Mouse (Mus musculus) hindbrain, embryonic 16.5 days (tissue): ENCODE results near the gene Dzip1l. TPM values are rescaled to one million over a fixed set of nuclear protein-coding genes. Genes with fewer than 3 reads are reported as not detected.

ENCODE experiments used
- ATAC-seq: fragments of 200-750 bp; cut with Nextera tagmentation; 2 replicates; pipeline ENCODE4 v1.8.0; 2017; ENCODE audit warnings: moderate TSS enrichment, moderate library complexity
- H3K27ac ChIP-seq: fragments of 300-500 bp; sonication (generic); 2 replicates; pipeline ENCODE4 v1.5.1; 2014; ENCODE audit warnings: low read depth, mild to moderate bottlenecking, control low read depth, low read length, moderate library complexity
- H3K27me3 ChIP-seq: fragments of 300-500 bp; sonication (generic); replicated peaks from 2 replicates; pipeline ENCODE4 v1.6.1; 2014; ENCODE audit warnings: low read length; ENCODE audit not compliant: control insufficient read depth, insufficient read depth
- H3K36me3 ChIP-seq: fragments of 300-500 bp; sonication (generic); 2 replicates; pipeline ENCODE4 v1.6.1; 2014; ENCODE audit warnings: mild to moderate bottlenecking, low read length, moderate library complexity, mixed read lengths; ENCODE audit not compliant: control insufficient read depth, insufficient read depth
- H3K4me1 ChIP-seq: fragments of 300-500 bp; sonication (generic); 2 replicates; pipeline ENCODE4 v1.6.1; 2014; ENCODE audit warnings: low read depth, low read length; ENCODE audit not compliant: control insufficient read depth, insufficient read depth
- H3K4me2 ChIP-seq: fragments of 300-500 bp; sonication (generic); 2 replicates; pipeline ENCODE4 v1.6.1; 2014; ENCODE audit warnings: mild to moderate bottlenecking, low read length, control low read depth, moderate library complexity
- H3K4me3 ChIP-seq: fragments of 300-500 bp; sonication (generic); 2 replicates; pipeline ENCODE4 v1.5.1; 2014; ENCODE audit warnings: mild to moderate bottlenecking, low read length, control low read depth, moderate library complexity
- H3K9ac ChIP-seq: fragments of 300-500 bp; sonication (generic); 2 replicates; pipeline ENCODE4 v1.6.1; 2014; ENCODE audit warnings: low read depth, mild to moderate bottlenecking, control low read depth, low read length, moderate library complexity
- H3K9me3 ChIP-seq: fragments of 300-500 bp; sonication (generic); 2 replicates; pipeline ENCODE4 v1.6.1; 2014; ENCODE audit warnings: mild to moderate bottlenecking, low read length, moderate library complexity; ENCODE audit not compliant: control insufficient read depth
- WGBS: fragments of 180-500 bp; shearing (Covaris S2); extraction: QIAGEN DNeasy Blood & Tissue Kit; methylation state at CpG from one replicate; pipeline ENCODE4 v1.1.7; 2014; 5-methylcytosine and 5-hydroxymethylcytosine counted together
- polyA plus RNA-seq: library from polyadenylated mRNA; unstranded; fragments of >200 nt; fragmentation: Nextera tagmentation; extraction: Ambion mirVana; gene quantifications from 2 replicates; pipeline ENCODE4 v1.2.1, GENCODE M21; 2015

The Dzip1l gene
- polyA plus RNA-seq, 1 experiment from 2014 or later: 10.2 TPM

DNA sequence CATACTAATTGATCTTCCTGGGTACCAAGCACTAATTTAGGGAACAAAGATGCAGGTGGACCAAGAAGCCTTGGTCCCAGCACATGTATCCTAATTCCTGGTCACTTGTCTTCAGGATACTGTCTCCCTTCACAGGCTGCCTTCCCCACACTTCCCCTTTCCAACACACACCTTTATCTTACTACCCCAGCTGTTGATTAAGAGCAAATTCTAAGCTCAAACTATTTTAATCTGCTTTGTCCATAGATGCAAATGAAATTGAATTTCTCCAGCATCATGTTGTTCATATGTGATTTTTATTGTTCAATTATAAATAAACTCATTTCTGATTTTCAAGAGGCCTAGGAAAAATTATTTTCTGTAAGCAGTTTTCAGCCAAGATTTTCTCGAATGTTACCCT, 7.3 kb upstream of the Dzip1l start:
- ATAC-seq: no peak
- Histone ChIP-seq H3K4me2 (no peak overlapping the region), H3K27me3 (no peaks in the 10 kb centered on the region), H3K27ac (no peak overlapping the region), H3K36me3 (no peaks in the 10 kb centered on the region), H3K4me1 (no peaks in the 10 kb centered on the region), H3K4me3 (no peak overlapping the region), H3K9me3 (no peaks in the 10 kb centered on the region), H3K9ac (no peak overlapping the region)
- 84% methylated on average over 1 of the region's 1 CpGs for WGBS

DNA sequence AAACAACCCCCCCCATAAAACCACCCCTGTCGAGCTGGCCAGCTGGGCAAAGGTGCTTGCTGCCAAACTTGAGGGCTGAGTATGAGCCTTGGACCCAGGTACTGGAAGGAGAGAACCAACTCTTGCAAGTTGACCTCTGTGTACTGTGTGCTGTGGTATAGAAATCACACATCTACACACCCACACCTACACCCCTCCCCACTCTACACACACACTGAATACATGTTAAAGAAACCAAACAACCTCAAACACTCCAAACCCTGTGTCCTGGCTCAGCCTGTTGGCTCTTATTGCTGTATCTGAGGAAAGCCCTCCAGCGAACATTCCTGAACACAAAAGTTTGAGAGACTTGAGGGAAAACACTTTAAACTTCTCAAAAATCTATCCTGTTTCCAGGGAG, 6.3 kb upstream of the Dzip1l start:
- Histone ChIP-seq H3K9me3 (no peaks in the 10 kb centered on the region), H3K4me1 (no peaks in the 10 kb centered on the region), H3K9ac (no peak overlapping the region), H3K4me2 (no peak overlapping the region), H3K27me3 (no peaks in the 10 kb centered on the region), H3K27ac (no peak overlapping the region), H3K36me3 (no peaks in the 10 kb centered on the region), H3K4me3 (no peak overlapping the region)
- 56% methylated on average over 2 of the region's 2 CpGs for WGBS
- ATAC-seq: no peak

DNA sequence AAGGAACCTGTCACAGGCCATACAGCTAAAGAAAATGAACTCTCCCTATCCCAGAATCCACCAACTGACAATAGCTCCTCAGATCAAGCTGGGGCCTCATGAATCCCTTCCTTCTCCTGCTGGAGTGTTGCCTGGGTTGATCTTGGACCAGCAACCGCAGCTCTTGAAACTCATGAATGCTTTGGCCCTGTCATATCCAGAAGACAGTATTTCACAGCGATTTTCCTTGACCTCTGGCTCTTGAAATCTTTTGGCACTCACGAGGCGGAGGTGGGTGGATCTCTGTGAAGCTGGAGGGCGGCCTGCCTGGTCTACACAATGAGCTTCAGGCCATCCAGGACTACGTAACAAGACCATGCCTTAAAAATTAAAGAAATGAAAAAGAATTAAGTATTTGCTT, 5.2 kb upstream of the Dzip1l start:
- no peak overlapping the region for H3K4me2 ChIP-seq
- H3K4me1 ChIP-seq: peaks cover 4% of the 10 kb centered on the region
- no peaks in the 10 kb centered on the region for H3K9me3 ChIP-seq
- no peak overlapping the region for H3K27ac ChIP-seq
- no peaks in the 10 kb centered on the region for H3K27me3 ChIP-seq
- ATAC-seq: no peak
- 74% methylated on average over 6 of the region's 6 CpGs for WGBS
- H3K9ac ChIP-seq: no peak overlapping the region
- H3K4me3 ChIP-seq: no peak overlapping the region
- no peaks in the 10 kb centered on the region for H3K36me3 ChIP-seq

DNA sequence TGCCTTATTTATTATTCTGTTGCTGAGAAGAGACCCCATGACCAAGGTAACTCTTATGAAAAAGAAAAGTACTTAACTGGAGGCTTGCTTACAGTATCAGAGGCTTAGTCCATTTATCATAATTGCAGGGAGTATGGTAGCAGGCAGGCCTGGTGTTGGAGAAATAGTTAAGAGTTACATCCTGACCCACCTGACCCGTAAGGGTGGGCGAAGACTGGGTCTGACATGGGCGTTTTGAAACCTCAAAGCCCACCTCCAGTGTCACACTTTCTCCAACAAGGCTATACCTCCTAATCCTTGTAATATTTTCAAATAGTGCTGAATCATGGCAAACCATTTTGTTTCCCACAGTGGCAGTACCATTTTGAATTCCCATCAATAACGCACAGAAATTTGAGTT, 715 bp upstream of the Dzip1l start:
- Histone ChIP-seq H3K9me3 (no peaks in the 10 kb centered on the region), H3K27ac (peak overlapping the region; percentile 85), H3K4me2 (peak overlapping the region; percentile 64), H3K4me1 (peaks cover 21% of the 10 kb centered on the region), H3K36me3 (no peaks in the 10 kb centered on the region), H3K27me3 (no peaks in the 10 kb centered on the region), H3K9ac (peak overlapping the region; percentile 79; the same call in 1 of the 2 replicates), H3K4me3 (no peak overlapping the region)
- ATAC-seq: no peak
- WGBS: 57% methylated on average over 4 of the region's 4 CpGs

DNA sequence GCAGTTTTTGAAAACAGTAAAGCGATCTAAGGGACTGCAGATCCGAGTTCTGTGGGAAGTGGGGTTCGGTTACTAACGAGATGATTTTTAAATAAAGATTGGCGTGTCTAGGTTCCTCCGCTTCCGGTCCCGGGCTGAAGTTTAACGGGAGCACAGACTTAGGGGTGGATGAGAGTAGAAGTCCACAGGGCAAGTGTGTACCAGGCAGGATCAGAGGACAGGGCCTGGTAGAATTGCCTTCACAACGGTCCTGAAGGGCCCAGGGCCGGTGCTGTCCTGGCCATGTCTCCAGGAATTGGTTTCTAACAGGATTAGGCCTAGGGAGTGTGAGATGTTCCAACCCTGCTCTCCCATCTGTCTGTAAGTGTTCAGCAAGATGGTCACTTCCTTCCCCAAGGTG, 775 bp downstream of the Dzip1l start:
- Histone ChIP-seq H3K27me3 (no peaks in the 10 kb centered on the region), H3K9ac (peak overlapping the region; percentile 79), H3K4me3 (peak overlapping the region; percentile 60), H3K27ac (peak overlapping the region; percentile 85), H3K9me3 (no peaks in the 10 kb centered on the region), H3K36me3 (no peaks in the 10 kb centered on the region), H3K4me1 (peaks cover 21% of the 10 kb centered on the region), H3K4me2 (peak overlapping the region; percentile 64)
- peak; percentile 21; the same call in 1 of the 2 replicates for ATAC-seq
- 0% methylated on average over 11 of the region's 11 CpGs for WGBS

DNA sequence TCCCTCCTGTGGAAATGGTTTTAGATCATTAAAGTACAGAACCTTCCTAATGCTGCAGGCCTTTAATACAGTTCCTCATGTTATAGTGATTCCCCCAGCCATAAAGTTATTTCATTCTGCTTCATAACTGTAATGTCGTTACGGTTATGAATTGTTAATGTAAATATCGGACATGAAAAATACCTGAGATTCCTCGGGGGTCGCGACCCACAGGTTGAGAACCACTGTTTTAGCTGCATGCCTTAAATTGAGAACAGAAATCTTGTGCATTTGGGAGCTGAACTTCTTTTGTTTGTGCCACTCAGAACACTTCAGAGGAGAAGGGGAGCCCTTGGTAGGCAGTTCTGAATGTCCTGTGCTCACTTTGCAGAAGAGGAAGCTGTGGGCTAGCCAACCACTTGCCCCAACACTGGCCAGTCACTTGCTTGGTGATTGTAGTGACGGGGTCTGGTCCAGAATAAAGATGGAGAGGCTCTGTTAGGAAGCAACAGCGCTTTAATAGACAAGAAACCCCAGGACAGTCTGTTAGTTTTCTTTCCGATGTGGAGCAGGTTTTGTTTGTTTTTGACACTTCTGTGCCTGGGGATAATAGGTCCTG, 1.3 kb downstream of the Dzip1l start:
- Histone ChIP-seq H3K9me3 (no peaks in the 10 kb centered on the region), H3K27me3 (no peaks in the 10 kb centered on the region), H3K4me3 (peak overlapping the region; percentile 60), H3K4me2 (peak overlapping the region; percentile 64), H3K36me3 (no peaks in the 10 kb centered on the region), H3K9ac (peak overlapping the region; percentile 79; the same call in 1 of the 2 replicates), H3K27ac (no peak overlapping the region; the same call in 1 of the 2 replicates), H3K4me1 (peaks cover 21% of the 10 kb centered on the region)
- WGBS: 43% methylated on average over 9 of the region's 9 CpGs
- no peak for ATAC-seq

DNA sequence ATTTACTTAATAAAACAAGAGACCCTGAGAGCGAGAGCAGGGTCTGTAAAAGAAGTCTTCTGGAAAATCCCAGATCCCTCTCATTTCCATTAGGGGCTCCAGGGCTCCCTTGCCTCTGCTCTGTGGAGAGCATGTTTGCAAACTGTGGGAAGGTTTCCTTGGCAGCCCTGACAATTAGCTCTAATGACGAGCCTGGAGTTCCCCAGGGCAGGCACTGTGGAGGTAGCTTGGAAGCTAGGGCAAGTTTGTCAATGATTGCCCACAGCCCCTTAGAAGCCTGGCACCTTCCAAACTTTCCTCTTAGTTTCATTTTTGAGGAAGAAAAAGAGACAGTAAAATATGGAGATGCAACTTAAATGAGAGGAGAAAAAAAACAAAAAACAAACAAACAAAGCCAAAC, 2.5 kb downstream of the Dzip1l start:
- H3K4me2 ChIP-seq: peak overlapping the region; percentile 39
- peak overlapping the region; percentile 51; the same call in 1 of the 2 replicates for H3K27ac ChIP-seq
- H3K27me3 ChIP-seq: no peaks in the 10 kb centered on the region
- H3K9ac ChIP-seq: no peak overlapping the region
- H3K4me3 ChIP-seq: peak overlapping the region; percentile 7
- peak; percentile 28; the same call in 1 of the 2 replicates for ATAC-seq
- WGBS: 17% methylated on average over 2 of the region's 2 CpGs
- H3K9me3 ChIP-seq: no peaks in the 10 kb centered on the region
- H3K4me1 ChIP-seq: peaks cover 21% of the 10 kb centered on the region
- H3K36me3 ChIP-seq: no peaks in the 10 kb centered on the region

DNA sequence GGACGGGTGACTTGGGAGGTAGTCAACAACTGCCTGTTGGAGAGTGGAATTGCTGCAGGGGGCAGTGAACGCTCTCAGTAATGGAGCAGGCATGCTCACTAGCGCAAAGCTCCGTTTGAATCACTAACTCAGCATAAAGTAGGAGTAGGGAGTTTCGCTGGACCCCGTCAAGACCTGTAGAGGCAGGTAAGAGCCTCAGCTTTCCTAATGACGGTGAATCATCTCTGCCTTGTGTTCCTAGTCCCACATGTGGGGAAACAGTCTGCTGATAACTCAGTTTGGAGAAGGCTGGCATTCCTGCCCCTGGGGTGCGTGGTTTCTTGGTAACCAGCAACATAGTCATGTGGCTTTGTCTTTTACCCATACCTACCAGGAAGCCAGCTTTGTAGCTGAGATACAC, 3.0 kb downstream of the Dzip1l start:
- WGBS: 29% methylated on average over 8 of the region's 8 CpGs
- no peak overlapping the region for H3K9ac ChIP-seq
- peaks cover 21% of the 10 kb centered on the region for H3K4me1 ChIP-seq
- no peak for ATAC-seq
- peak overlapping the region; percentile 46; the same call in 1 of the 2 replicates for H3K27ac ChIP-seq
- H3K4me3 ChIP-seq: peak overlapping the region; percentile 7
- no peaks in the 10 kb centered on the region for H3K9me3 ChIP-seq
- peak overlapping the region; percentile 39 for H3K4me2 ChIP-seq
- H3K27me3 ChIP-seq: no peaks in the 10 kb centered on the region
- H3K36me3 ChIP-seq: no peaks in the 10 kb centered on the region

DNA sequence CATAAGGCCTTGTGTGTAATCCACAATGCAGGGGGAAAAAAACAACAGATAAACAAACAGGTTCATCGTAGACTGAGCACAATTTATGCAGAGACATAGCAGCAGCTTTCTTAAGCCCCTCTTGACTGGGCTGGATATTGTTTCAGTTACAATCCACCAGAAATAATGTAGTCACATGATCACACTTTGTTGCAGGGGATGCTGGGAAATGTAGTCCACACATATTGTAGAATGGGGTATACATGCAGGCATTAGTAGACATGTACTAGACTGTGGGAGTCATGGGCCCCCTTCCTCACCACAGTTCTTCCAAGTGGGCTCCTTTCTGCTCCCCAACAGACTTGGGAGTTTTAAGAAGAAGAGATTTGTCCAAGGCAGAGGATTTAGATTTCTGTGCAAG, 7.5 kb downstream of the Dzip1l start:
- Histone ChIP-seq H3K27ac (no peak overlapping the region), H3K9ac (no peak overlapping the region), H3K27me3 (no peaks in the 10 kb centered on the region), H3K4me3 (no peak overlapping the region), H3K9me3 (no peaks in the 10 kb centered on the region), H3K36me3 (peaks cover 2% of the 10 kb centered on the region; the same call in 1 of the 2 replicates), H3K4me1 (peaks cover 4% of the 10 kb centered on the region), H3K4me2 (no peak overlapping the region)
- 85% methylated on average over 1 of the region's 1 CpGs for WGBS
- 0 out of 2 replicates have a peak, but pooled peaks have one; percentile 41 for ATAC-seq
